Mouse (Mus musculus): Measurements from ENCODE around the gene Dgkq. TPM values are rescaled to one million over a fixed set of nuclear protein-coding genes. Genes with fewer than 3 reads are reported as not detected.
A peak's percentile ranks its signal among the peaks of the same experiment; 100 is the strongest.
"Not testable (repeated sequence)": the region's sequence is repeated elsewhere in the genome, so short reads cannot be mapped to it uniquely, and the experiment has no call there.

Gene Dgkq
- polyA plus RNA-seq, 1 experiment = 21.0 TPM

GRCm38 (mm10) chr5:108645651-108646342 lies 23.7 kb downstream of the Dgkq start:
- H3K27ac ChIP-seq (ENCODE audit: insufficient read depth, low read length) = no peak overlapping the region
- no peak for TF ChIP-seq CTCF (IDR thresholded peaks at IDR 0.05; ENCODE audit: extremely low read depth, insufficient read depth, insufficient read length, insufficient replicate concordance)
- no peak for TF ChIP-seq POLR2A (IDR thresholded peaks at IDR 0.05; ENCODE audit: low read depth, low read length)
- no peak for DNase-seq (ENCODE audit: low read depth in 1 of 2, low spot score in 2 of 2)
- no peaks in the 10 kb centered on the region for H3K4me1 ChIP-seq (ENCODE audit: control insufficient read depth, insufficient read depth, insufficient read length)
- H3K36me3 ChIP-seq (ENCODE audit: control insufficient read depth, insufficient read depth, low read length) = peaks cover 38% of the 10 kb centered on the region
- H3K4me3 ChIP-seq (ENCODE audit: extremely low read depth, insufficient read depth, insufficient read length) = no peak overlapping the region
- H3K27me3 ChIP-seq (ENCODE audit: control insufficient read depth, insufficient read depth, low read length) = no peaks in the 10 kb centered on the region
- 94% methylated on average over 9 of the region's 9 CpGs for WGBS

- Histone ChIP-seq H3K27ac (ENCODE audit: insufficient read depth, low read length) (no peak overlapping the region), H3K36me3 (ENCODE audit: control insufficient read depth, insufficient read depth, low read length) (peaks cover 29% of the 10 kb centered on the region), H3K4me3 (ENCODE audit: extremely low read depth, insufficient read depth, insufficient read length) (no peak overlapping the region), H3K4me1 (ENCODE audit: control insufficient read depth, insufficient read depth, insufficient read length) (no peaks in the 10 kb centered on the region), H3K27me3 (ENCODE audit: control insufficient read depth, insufficient read depth, low read length) (no peaks in the 10 kb centered on the region)
- 97% methylated on average over 2 of the region's 2 CpGs for WGBS
- TF ChIP-seq CTCF (IDR thresholded peaks at IDR 0.05; ENCODE audit: extremely low read depth, insufficient read depth, insufficient read length, insufficient replicate concordance) (no peak), POLR2A (IDR thresholded peaks at IDR 0.05; ENCODE audit: low read depth, low read length) (no peak)
- no peak for DNase-seq (ENCODE audit: low read depth in 1 of 2, low spot score in 2 of 2)
These were observed 25.8 kb downstream of the Dgkq start for GRCm38 (mm10) chr5:108643674-108644073.

- TF ChIP-seq CTCF (IDR thresholded peaks at IDR 0.05; ENCODE audit: extremely low read depth, insufficient read depth, insufficient read length, insufficient replicate concordance) = no peak
- TF ChIP-seq POLR2A (IDR thresholded peaks at IDR 0.05; ENCODE audit: low read depth, low read length) = no peak
- no peaks in the 10 kb centered on the region for H3K4me1 ChIP-seq (ENCODE audit: control insufficient read depth, insufficient read depth, insufficient read length)
- no peak overlapping the region for H3K27ac ChIP-seq (ENCODE audit: insufficient read depth, low read length)
- WGBS = 35% methylated on average over 4 of the region's 4 CpGs
- no peaks in the 10 kb centered on the region for H3K27me3 ChIP-seq (ENCODE audit: control insufficient read depth, insufficient read depth, low read length)
- peaks cover 2% of the 10 kb centered on the region for H3K36me3 ChIP-seq (ENCODE audit: control insufficient read depth, insufficient read depth, low read length)
- H3K4me3 ChIP-seq (ENCODE audit: extremely low read depth, insufficient read depth, insufficient read length) = no peak overlapping the region
- DNase-seq (ENCODE audit: low read depth in 1 of 2, low spot score in 2 of 2) = no peak
These were observed 33.3 kb downstream of the Dgkq start for GRCm38 (mm10) chr5:108636172-108636571.

GRCm38 (mm10) chr5:108634088-108634487 lies 35.4 kb downstream of the Dgkq start:
- not testable (repeated sequence) for H3K36me3 ChIP-seq (ENCODE audit: control insufficient read depth, insufficient read depth, low read length); H3K4me1 ChIP-seq (ENCODE audit: control insufficient read depth, insufficient read depth, insufficient read length); H3K4me3 ChIP-seq (ENCODE audit: extremely low read depth, insufficient read depth, insufficient read length); H3K27me3 ChIP-seq (ENCODE audit: control insufficient read depth, insufficient read depth, low read length); DNase-seq (ENCODE audit: low read depth in 1 of 2, low spot score in 2 of 2); H3K27ac ChIP-seq (ENCODE audit: insufficient read depth, low read length)
- WGBS = 81% methylated on average over 3 of the region's 3 CpGs

GRCm38 (mm10) chr5:108633676-108634075 lies 35.8 kb downstream of the Dgkq start:
- no peak overlapping the region for H3K27ac ChIP-seq (ENCODE audit: insufficient read depth, low read length)
- no peak for DNase-seq (ENCODE audit: low read depth in 1 of 2, low spot score in 2 of 2)
- TF ChIP-seq POLR2A (IDR thresholded peaks at IDR 0.05; ENCODE audit: low read depth, low read length) (no peak), CTCF (IDR thresholded peaks at IDR 0.05; ENCODE audit: extremely low read depth, insufficient read depth, insufficient read length, insufficient replicate concordance) (no peak)
- peaks cover 2% of the 10 kb centered on the region for H3K36me3 ChIP-seq (ENCODE audit: control insufficient read depth, insufficient read depth, low read length)
- H3K4me1 ChIP-seq (ENCODE audit: control insufficient read depth, insufficient read depth, insufficient read length) = no peaks in the 10 kb centered on the region
- H3K4me3 ChIP-seq (ENCODE audit: extremely low read depth, insufficient read depth, insufficient read length) = no peak overlapping the region
- H3K27me3 ChIP-seq (ENCODE audit: control insufficient read depth, insufficient read depth, low read length) = no peaks in the 10 kb centered on the region
- 90% methylated on average over 4 of the region's 4 CpGs for WGBS

- Histone ChIP-seq H3K27me3 (ENCODE audit: control insufficient read depth, insufficient read depth, low read length) (no peaks in the 10 kb centered on the region), H3K27ac (ENCODE audit: insufficient read depth, low read length) (peak within 1 kb of the TSS; percentile 91), H3K4me1 (ENCODE audit: control insufficient read depth, insufficient read depth, insufficient read length) (peaks cover 2% of the 10 kb centered on the region; the same call in 1 of the 2 replicates), H3K4me3 (ENCODE audit: extremely low read depth, insufficient read depth, insufficient read length) (peak within 1 kb of the TSS; percentile 77), H3K36me3 (ENCODE audit: control insufficient read depth, insufficient read depth, low read length) (no peaks in the 10 kb centered on the region)
- TF ChIP-seq CTCF (IDR thresholded peaks at IDR 0.05; ENCODE audit: extremely low read depth, insufficient read depth, insufficient read length, insufficient replicate concordance) (no peak), POLR2A (IDR thresholded peaks at IDR 0.05; ENCODE audit: low read depth, low read length) (peak; percentile 95)
- WGBS = under 1% methylated on average over 58 of the region's 58 CpGs
- peak; percentile 88 to 91 for DNase-seq (ENCODE audit: low read depth in 1 of 2, low spot score in 2 of 2)
These were observed 39.6 kb downstream of the Dgkq start, which contains the start of the genes Gak and Tmem175 for GRCm38 (mm10) chr5:108629634-108630483. Gene Gak (minus strand): TSS chr5:108629755. Gene Tmem175 (plus strand): TSS chr5:108629770.

Measured in spleen, adult 2 months (tissue).